Mouse (Mus musculus) kidney, postnatal 0 days (tissue): Measurements from ENCODE around the gene Spin1. TPM values are rescaled to one million over a fixed set of nuclear protein-coding genes. Genes with fewer than 3 reads are reported as not detected.
"Not testable (repeated sequence)": the region's sequence is repeated elsewhere in the genome, so short reads cannot be mapped to it uniquely, and the experiment has no call there.

Experiments used
- ATAC-seq: fragments of 200-750 bp; cut with Nextera tagmentation; replicated peaks from 2 replicates; pipeline ENCODE4 v1.8.0; 2017; ENCODE audit warnings: low read depth, moderate number of reproducible peaks, moderate TSS enrichment, moderate library complexity; ENCODE audit not compliant: low FRiP score
- DNase-seq: peaks from one replicate; pipeline ENCODE4 v3.0.0-alpha.2; 2016; ENCODE audit warnings: low spot score
- H3K27ac ChIP-seq: fragments of 300-500 bp; sonication (generic); 2 replicates; pipeline ENCODE4 v1.5.1; 2014; ENCODE audit warnings: mild to moderate bottlenecking
- H3K27me3 ChIP-seq: fragments of 300-500 bp; sonication (generic); 2 replicates; pipeline ENCODE4 v1.6.1; 2014; ENCODE audit warnings: low read length, mixed read lengths; ENCODE audit not compliant: insufficient read depth
- H3K36me3 ChIP-seq: fragments of 300-500 bp; sonication (generic); 2 replicates; pipeline ENCODE4 v1.6.1; 2014; ENCODE audit warnings: low read length, mixed read lengths; ENCODE audit not compliant: insufficient read depth
- H3K4me1 ChIP-seq: fragments of 300-500 bp; sonication (generic); replicated peaks from 2 replicates; pipeline ENCODE4 v1.6.1; 2014; ENCODE audit warnings: antibody characterized with exemption, low read length, mixed read lengths; ENCODE audit not compliant: insufficient read depth
- H3K4me2 ChIP-seq: fragments of 300-500 bp; sonication (generic); 2 replicates; pipeline ENCODE4 v1.6.1; 2014; ENCODE audit warnings: mild to moderate bottlenecking, low read length, moderate library complexity, mixed read lengths
- H3K4me3 ChIP-seq: fragments of 300-500 bp; sonication (generic); replicated peaks from 2 replicates; pipeline ENCODE4 v1.5.1; 2014; ENCODE audit warnings: low read depth, low read length
- H3K9ac ChIP-seq: fragments of 300-500 bp; sonication (generic); 2 replicates; pipeline ENCODE4 v1.6.1; 2014; ENCODE audit warnings: low read depth, low read length
- H3K9me3 ChIP-seq: fragments of 300-500 bp; sonication (generic); replicated peaks from 2 replicates; pipeline ENCODE4 v1.6.1; 2016; ENCODE audit warnings: low read length, inconsistent platforms, mixed read lengths
- CTCF ChIP-seq: IDR thresholded peaks from 2 replicates; pipeline ENCODE4 v1.5.1; 2016; ENCODE audit warnings: antibody characterized with exemption, low read depth, mild to moderate bottlenecking, moderate library complexity
- whole genome bisulfite sequencing: fragments of 180-500 bp; shearing (Covaris S2); extraction: QIAGEN DNeasy Blood & Tissue Kit; methylation state at CpG from one replicate; pipeline ENCODE4 v1.1.7; 2014; 5-methylcytosine and 5-hydroxymethylcytosine counted together
- polyA plus RNA-seq: library from polyadenylated mRNA; unstranded; fragments of >200 nt; fragmentation: Nextera tagmentation; extraction: Ambion mirVana; gene quantifications from 2 replicates; pipeline ENCODE4 v1.2.1, GENCODE M21; 2015

The Spin1 gene
- polyA plus RNA-seq, 1 experiment from 2014 or later, result 67.6 TPM

DNA sequence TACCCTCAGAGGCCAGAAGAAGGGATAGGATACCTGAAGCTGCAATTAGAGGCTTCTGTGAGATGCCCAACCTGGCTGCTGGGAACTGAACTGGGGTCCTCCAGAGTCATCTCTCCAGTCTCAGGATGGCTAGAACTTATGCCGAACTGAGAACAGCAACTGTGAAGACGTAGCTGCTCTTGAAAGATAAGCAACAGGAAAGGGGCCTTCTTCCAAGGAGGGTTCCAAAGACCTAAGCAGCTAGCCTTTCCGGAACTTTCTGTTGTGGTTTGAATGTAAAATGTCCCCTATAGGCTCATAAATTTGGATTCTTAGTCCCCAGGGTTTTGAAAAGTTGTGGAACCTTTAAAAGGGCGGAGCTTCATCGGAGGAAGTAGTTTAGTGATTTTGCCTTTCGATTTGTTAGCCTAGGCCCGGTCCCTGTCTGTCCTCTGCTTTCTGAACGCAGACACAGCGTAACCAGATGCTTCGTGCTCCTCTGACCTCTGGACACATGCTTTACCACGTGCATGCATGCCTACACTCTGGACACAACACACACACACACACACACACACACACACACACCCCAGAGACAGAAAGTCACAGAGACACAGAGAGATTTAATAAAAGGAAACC is 29.5 kb upstream of the Spin1 start:
- 0 out of 2 replicates have a peak, but pooled peaks cover 10% of the 10 kb centered on the region for H3K4me1 ChIP-seq
- no peaks in the 10 kb centered on the region for H3K9me3 ChIP-seq
- no peak for TF ChIP-seq CTCF
- peak overlapping the region; percentile 15; the same call in 1 of the 2 replicates for H3K9ac ChIP-seq
- 43% methylated on average over 11 of the region's 11 CpGs for WGBS
- no peak overlapping the region for H3K4me2 ChIP-seq
- DNase-seq (peak; percentile 68), ATAC-seq (no peak; the same call in 1 of the 2 replicates)
- peak overlapping the region; percentile 60 for H3K27ac ChIP-seq
- H3K27me3 ChIP-seq, result no peaks in the 10 kb centered on the region
- H3K36me3 ChIP-seq, result no peaks in the 10 kb centered on the region
- no peak overlapping the region for H3K4me3 ChIP-seq

- ATAC-seq, result no peak
- Histone ChIP-seq H3K27ac (peak overlapping the region; percentile 60), H3K9ac (peak overlapping the region; percentile 15; the same call in 1 of the 2 replicates), H3K36me3 (no peaks in the 10 kb centered on the region), H3K4me3 (no peak overlapping the region), H3K4me1 (0 out of 2 replicates have a peak, but pooled peaks cover 10% of the 10 kb centered on the region), H3K9me3 (no peaks in the 10 kb centered on the region; the same call in 1 of the 2 replicates), H3K27me3 (no peaks in the 10 kb centered on the region), H3K4me2 (no peak overlapping the region)
- WGBS, result 46% methylated on average over 8 of the region's 8 CpGs
- peak; percentile 6 for DNase-seq
- TF ChIP-seq CTCF, result no peak
Observed at GRCm38 (mm10) chr13:51071763-51072276, 28.9 kb upstream of the Spin1 start.

GRCm38 (mm10) chr13:51072917-51073843 is 27.5 kb upstream of the Spin1 start:
- DNase-seq, result no peak
- no peak for ATAC-seq
- WGBS, result 87% methylated on average over 16 of the region's 16 CpGs

GRCm38 (mm10) chr13:51074081-51074680 is 26.5 kb upstream of the Spin1 start:
- H3K27me3 ChIP-seq, result no peaks in the 10 kb centered on the region
- no peak overlapping the region for H3K4me2 ChIP-seq
- H3K4me3 ChIP-seq, result no peak overlapping the region
- no peaks in the 10 kb centered on the region for H3K36me3 ChIP-seq
- no peak overlapping the region for H3K9ac ChIP-seq
- no peaks in the 10 kb centered on the region; the same call in 1 of the 2 replicates for H3K9me3 ChIP-seq
- ATAC-seq (no peak), DNase-seq (peak; percentile 14)
- H3K4me1 ChIP-seq, result 0 out of 2 replicates have a peak, but pooled peaks cover 10% of the 10 kb centered on the region
- no peak for TF ChIP-seq CTCF
- H3K27ac ChIP-seq, result no peak overlapping the region
- 60% methylated on average over 6 of the region's 6 CpGs for WGBS

More at GRCm38 (mm10) chr13:51072917-51073843, 27.5 kb upstream of the Spin1 start:
- Histone ChIP-seq H3K27ac (no peak overlapping the region), H3K9me3 (no peaks in the 10 kb centered on the region; the same call in 1 of the 2 replicates), H3K4me2 (no peak overlapping the region), H3K27me3 (no peaks in the 10 kb centered on the region), H3K9ac (no peak overlapping the region), H3K4me3 (no peak overlapping the region), H3K4me1 (0 out of 2 replicates have a peak, but pooled peaks cover 10% of the 10 kb centered on the region), H3K36me3 (no peaks in the 10 kb centered on the region)
- TF ChIP-seq CTCF, result no peak

- ATAC-seq, H3K9ac ChIP-seq, DNase-seq, H3K27me3 ChIP-seq, H3K9me3 ChIP-seq, H3K4me3 ChIP-seq, H3K27ac ChIP-seq, H3K36me3 ChIP-seq, H3K4me2 ChIP-seq, H3K4me1 ChIP-seq: not testable (repeated sequence)
- 87% methylated on average over 13 of the region's 14 CpGs for WGBS
Observed at GRCm38 (mm10) chr13:51076191-51076590, 24.5 kb upstream of the Spin1 start.

GRCm38 (mm10) chr13:51078586-51078985 is 22.1 kb upstream of the Spin1 start:
- 84% methylated on average over 1 of the region's 1 CpGs for WGBS
- not testable (repeated sequence) for H3K27me3 ChIP-seq, H3K4me3 ChIP-seq, H3K4me1 ChIP-seq, H3K9me3 ChIP-seq, H3K36me3 ChIP-seq, H3K27ac ChIP-seq, H3K4me2 ChIP-seq, DNase-seq, ATAC-seq, H3K9ac ChIP-seq
